Mouse (Mus musculus) neural tube, embryonic 13.5 days (tissue): ENCODE data around the gene Acvrl1. TPM values are rescaled to one million over a fixed set of nuclear protein-coding genes. Genes with fewer than 3 reads are reported as not detected.

Experiments used
- ATAC-seq: fragments of 200-750 bp; cut with Nextera tagmentation; 2 replicates; pipeline ENCODE4 v1.8.0; 2017; ENCODE audit warnings: low read depth, mild to moderate bottlenecking, moderate TSS enrichment, moderate library complexity
- H3K27ac ChIP-seq: fragments of 300-500 bp; sonication (generic); replicated peaks from 2 replicates; pipeline ENCODE4 v1.5.1; 2015; ENCODE audit warnings: moderate library complexity, mild to moderate bottlenecking, inconsistent platforms
- H3K27me3 ChIP-seq: fragments of 300-500 bp; sonication (generic); 2 replicates; pipeline ENCODE4 v1.6.1; 2015; ENCODE audit warnings: mild to moderate bottlenecking, inconsistent platforms
- H3K36me3 ChIP-seq: fragments of 300-500 bp; sonication (generic); 2 replicates; pipeline ENCODE4 v1.6.1; 2015; ENCODE audit warnings: mild to moderate bottlenecking, inconsistent platforms
- H3K4me1 ChIP-seq: fragments of 300-500 bp; sonication (generic); replicated peaks from 2 replicates; pipeline ENCODE4 v1.6.1; 2015; ENCODE audit warnings: inconsistent platforms
- H3K4me2 ChIP-seq: fragments of 300-500 bp; sonication (generic); 2 replicates; pipeline ENCODE4 v1.6.1; 2015; ENCODE audit warnings: inconsistent platforms, mild to moderate bottlenecking, moderate library complexity
- H3K4me3 ChIP-seq: fragments of 300-500 bp; sonication (generic); 2 replicates; pipeline ENCODE4 v1.5.1; 2015; ENCODE audit warnings: mild to moderate bottlenecking, inconsistent platforms
- H3K9ac ChIP-seq: fragments of 300-500 bp; sonication (generic); 2 replicates; pipeline ENCODE4 v1.6.1; 2015; ENCODE audit warnings: moderate library complexity, mild to moderate bottlenecking, inconsistent platforms
- H3K9me3 ChIP-seq: fragments of 300-500 bp; sonication (generic); 2 replicates; pipeline ENCODE4 v1.6.1; 2016; ENCODE audit warnings: inconsistent platforms
- WGBS: fragments of 180-500 bp; shearing (Covaris S2); methylation state at CpG from one replicate; pipeline ENCODE4 v1.1.7; 2015; 5-methylcytosine and 5-hydroxymethylcytosine counted together
- polyA plus RNA-seq: library from polyadenylated mRNA; unstranded; fragments of >200 nt; fragmentation: Nextera tagmentation; extraction: Ambion mirVana; gene quantifications from 2 replicates; pipeline ENCODE4 v1.2.1, GENCODE M21; 2015

Gene Acvrl1
- polyA plus RNA-seq, 1 experiment from 2014 or later: 8.1 TPM

DNA sequence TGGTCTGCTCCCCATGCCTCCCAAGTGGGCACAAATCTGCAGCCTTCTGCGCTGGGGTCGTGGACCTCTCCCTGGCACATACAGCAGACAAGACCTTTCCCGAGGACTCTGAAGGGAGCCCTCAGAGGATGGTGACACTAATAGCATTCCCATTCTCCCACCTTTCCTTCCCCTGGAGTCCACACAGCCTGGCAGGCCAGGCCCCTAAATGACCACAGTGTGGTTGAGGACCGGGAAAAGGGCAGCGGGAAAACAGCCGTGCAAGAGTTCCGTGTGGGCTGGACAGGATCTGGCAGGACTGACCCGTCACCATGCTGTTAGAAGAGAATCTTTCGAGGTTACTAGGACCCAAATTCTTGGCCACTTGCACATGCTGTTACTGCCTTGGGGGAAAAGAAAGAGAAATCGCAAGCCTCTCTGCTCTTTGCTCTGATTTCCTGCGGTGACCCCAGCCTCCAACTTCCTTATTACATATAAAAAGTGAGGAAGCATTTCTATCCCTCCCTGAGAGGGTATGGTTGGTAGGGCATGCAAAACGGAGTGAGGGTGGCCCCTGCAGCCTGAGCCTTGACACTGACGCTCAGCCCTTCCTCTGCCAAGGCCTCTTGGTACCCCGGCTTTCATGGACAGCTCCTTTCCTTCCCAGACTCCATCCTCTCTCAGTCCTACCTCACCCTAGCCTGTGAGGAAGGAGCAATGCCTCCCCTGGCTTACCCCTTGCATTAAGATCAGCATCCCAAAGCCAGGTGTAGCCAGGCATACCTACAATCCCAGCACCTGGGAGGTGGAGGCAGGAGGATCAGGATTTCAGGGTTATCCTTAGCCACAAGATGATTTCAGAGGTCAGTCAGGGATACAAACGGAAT, 18.0 kb downstream of the Acvrl1 start:
- H3K4me1 ChIP-seq: peaks cover 35% of the 10 kb centered on the region
- H3K4me3 ChIP-seq: no peak overlapping the region
- peak overlapping the region; percentile 48; the same call in 1 of the 2 replicates for H3K4me2 ChIP-seq
- peak; percentile 11; the same call in 1 of the 2 replicates for ATAC-seq
- H3K27me3 ChIP-seq: no peaks in the 10 kb centered on the region; the same call in 1 of the 2 replicates
- H3K9me3 ChIP-seq: no peaks in the 10 kb centered on the region
- no peaks in the 10 kb centered on the region for H3K36me3 ChIP-seq
- 0 out of 2 replicates have a peak overlapping the region, but pooled peaks have one; percentile 61 for H3K9ac ChIP-seq
- no peak overlapping the region for H3K27ac ChIP-seq
- WGBS: 71% methylated on average over 15 of the region's 15 CpGs

DNA sequence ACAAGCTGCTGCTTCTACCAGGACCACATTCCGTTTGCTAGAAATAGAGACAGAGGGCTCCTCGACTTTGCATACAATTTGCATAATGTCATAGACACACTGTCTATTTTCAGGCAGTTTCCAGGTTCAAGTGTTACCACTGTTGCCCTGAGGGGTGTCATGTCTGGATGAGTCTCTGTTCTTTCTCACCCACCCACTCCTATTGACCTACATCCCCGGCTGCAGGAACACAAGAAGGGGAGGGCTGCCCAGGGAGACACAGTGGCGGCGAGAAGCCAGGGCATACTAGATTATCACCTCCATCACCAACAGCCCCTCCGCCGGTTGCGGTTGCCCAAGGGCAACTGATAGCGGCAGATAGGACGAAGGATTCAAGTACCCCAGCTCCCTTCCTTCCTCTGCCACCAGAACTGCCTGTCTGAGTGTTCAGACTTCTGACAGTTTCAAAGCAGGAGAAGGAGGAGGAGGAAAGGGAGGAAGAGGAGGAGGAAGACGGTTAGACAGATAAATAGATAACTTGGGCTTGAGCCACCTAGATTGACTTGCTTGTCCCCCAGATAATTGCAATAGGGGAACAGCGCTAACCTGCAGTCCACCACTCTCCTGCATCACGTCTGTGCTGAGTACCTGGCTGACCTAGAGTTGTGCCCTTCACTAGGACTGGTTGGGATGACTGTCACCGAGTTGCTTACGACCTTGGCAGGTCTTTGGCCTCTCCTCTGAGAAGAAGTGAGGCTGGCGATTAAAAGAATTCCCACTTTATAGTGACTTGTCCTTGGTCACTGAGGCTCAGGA, 19.0 kb downstream of the Acvrl1 start:
- no peak overlapping the region for H3K9ac ChIP-seq
- H3K4me2 ChIP-seq: no peak overlapping the region
- WGBS: 77% methylated on average over 16 of the region's 16 CpGs
- no peak overlapping the region for H3K4me3 ChIP-seq
- no peaks in the 10 kb centered on the region; the same call in 1 of the 2 replicates for H3K27me3 ChIP-seq
- peaks cover 35% of the 10 kb centered on the region for H3K4me1 ChIP-seq
- ATAC-seq: no peak
- H3K9me3 ChIP-seq: no peaks in the 10 kb centered on the region
- no peak overlapping the region for H3K27ac ChIP-seq
- H3K36me3 ChIP-seq: no peaks in the 10 kb centered on the region

DNA sequence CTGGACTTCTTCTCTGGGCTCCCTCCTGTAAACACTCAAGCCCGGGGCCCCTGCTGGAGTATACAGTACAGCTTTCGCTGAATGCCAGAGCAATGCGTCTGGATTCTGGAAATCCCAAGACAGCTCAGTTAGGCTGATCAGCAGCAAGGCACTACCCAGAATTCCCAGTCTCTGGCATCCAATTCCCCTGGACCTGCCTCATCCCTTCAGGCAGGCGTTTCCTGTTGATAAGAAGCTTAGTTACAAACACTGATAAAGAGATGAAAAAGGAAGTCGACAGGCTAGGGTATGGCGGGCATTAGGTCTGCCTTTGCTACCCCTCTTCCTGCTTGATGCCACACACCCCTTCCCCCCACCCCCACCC, 19.6 kb downstream of the Acvrl1 start:
- Histone ChIP-seq H3K36me3 (no peaks in the 10 kb centered on the region), H3K4me2 (no peak overlapping the region), H3K27me3 (no peaks in the 10 kb centered on the region; the same call in 1 of the 2 replicates), H3K9me3 (no peaks in the 10 kb centered on the region), H3K9ac (no peak overlapping the region), H3K4me1 (peaks cover 32% of the 10 kb centered on the region), H3K4me3 (no peak overlapping the region), H3K27ac (no peak overlapping the region)
- 70% methylated on average over 6 of the region's 6 CpGs for WGBS
- ATAC-seq: no peak

DNA sequence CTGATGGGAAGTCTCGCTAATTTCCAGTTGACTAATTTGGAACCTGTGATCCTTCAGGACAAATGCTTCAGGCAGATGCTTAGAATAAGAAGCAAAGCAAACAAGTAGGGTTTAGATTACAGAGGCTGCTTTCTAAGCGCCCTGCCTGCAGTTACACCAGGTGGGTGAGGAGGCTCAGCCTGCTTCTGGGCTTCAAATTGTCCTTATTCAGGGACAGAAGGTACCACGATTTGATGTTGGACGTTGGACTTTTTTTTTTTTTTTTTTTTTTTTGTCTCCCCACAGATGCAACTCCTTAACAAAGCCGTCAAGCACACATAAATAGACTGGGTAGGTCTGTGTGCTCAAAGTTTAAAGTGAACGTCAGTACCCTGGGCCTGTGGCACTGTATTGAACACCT, 20.3 kb downstream of the Acvrl1 start:
- H3K4me2 ChIP-seq: no peak overlapping the region
- no peak overlapping the region for H3K4me3 ChIP-seq
- H3K27me3 ChIP-seq: no peaks in the 10 kb centered on the region; the same call in 1 of the 2 replicates
- ATAC-seq: no peak
- no peak overlapping the region for H3K9ac ChIP-seq
- no peaks in the 10 kb centered on the region for H3K36me3 ChIP-seq
- peaks cover 25% of the 10 kb centered on the region for H3K4me1 ChIP-seq
- no peak overlapping the region for H3K27ac ChIP-seq
- WGBS: 82% methylated on average over 6 of the region's 6 CpGs
- no peaks in the 10 kb centered on the region for H3K9me3 ChIP-seq

DNA sequence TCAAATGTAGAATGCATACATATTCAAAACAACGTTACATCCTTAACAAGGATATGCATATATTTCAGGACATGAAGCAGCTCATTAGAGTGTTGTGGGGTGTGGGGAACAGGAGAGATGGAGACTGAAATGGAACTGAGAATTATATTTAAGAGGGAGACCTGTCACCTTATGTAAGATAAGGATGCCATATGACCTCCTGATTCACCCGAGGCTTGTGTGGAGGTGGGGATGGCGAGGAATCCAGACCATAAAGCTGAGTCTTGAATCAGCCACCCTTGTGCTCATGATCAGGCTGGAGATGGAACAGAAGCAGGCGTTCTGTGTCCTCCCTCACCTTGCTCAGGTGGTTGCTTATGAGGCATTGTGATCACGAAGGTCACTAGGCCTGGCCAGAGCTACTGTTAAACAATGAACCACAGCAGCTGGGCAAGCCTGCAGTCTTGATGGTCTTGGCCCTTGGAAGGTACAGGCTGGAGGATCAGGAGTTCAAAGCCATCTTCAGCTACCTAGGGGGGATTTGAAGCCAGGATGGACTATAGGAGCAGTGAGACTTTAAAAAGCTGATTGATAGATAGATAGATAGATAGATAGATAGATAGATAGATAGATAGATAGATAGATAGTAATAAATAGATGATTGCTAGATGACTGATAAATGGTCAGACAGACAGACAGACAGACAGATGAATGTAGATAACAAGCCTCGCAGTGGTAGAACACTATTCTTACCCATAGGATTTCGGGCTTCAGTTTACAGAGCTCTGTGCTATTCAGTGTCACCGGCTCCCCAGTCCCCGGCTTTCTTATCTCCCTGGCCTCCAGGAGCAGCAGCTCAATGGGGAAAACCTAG, 23.3 kb downstream of the Acvrl1 start:
- peaks cover 5% of the 10 kb centered on the region; the same call in 1 of the 2 replicates for H3K9me3 ChIP-seq
- no peak for ATAC-seq
- no peak overlapping the region for H3K9ac ChIP-seq
- WGBS: 80% methylated on average over 9 of the region's 9 CpGs
- no peaks in the 10 kb centered on the region; the same call in 1 of the 2 replicates for H3K27me3 ChIP-seq
- no peak overlapping the region for H3K4me2 ChIP-seq
- H3K36me3 ChIP-seq: no peaks in the 10 kb centered on the region
- H3K4me1 ChIP-seq: 0 out of 2 replicates have a peak, but pooled peaks cover 5% of the 10 kb centered on the region
- H3K27ac ChIP-seq: no peak overlapping the region
- H3K4me3 ChIP-seq: no peak overlapping the region

DNA sequence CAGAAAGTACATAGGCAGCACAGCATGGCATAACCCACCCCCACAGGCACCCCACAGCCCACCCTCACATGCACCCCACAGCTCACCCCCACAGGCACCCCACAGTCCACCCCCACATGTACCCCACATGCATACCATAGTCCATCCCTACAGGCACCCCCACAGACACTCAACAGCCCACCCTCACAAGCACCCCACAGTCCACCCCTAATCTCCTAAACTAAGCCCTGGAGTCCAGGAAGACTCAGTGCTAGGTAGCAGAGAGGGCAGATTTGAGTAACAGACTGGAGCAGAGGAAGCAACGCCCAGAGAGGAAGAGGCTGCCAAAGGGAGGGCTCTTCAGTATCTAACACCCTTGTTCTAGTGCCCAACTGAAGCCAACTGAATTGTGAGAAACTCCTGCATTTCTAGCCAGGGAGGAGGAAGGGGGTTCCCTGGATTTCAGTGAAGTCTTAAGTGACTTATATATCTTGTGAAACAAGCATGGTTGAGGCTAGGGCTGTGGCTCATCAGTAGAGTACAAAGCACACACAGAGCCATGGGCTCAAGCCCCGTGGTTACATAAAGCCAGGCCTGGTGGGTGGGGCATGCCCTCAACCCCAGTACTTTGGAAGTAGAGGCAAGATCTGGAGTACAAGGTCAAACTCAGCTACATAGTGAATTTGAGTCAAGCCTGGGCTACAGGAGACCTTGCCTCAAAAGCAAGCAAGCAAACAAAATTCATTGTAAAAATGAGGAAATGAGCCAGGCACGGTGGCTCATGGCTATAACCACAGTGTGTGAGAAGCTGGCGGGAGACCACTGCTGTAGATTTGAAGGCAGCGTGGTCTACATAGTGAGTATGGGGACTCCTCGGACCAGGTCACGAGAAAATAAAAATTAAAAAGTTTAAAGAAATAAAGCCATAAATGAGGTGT, 26.6 kb downstream of the Acvrl1 start:
- no peak overlapping the region for H3K9ac ChIP-seq
- no peak overlapping the region for H3K4me3 ChIP-seq
- ATAC-seq: no peak
- no peak overlapping the region for H3K27ac ChIP-seq
- WGBS: 85% methylated on average over 7 of the region's 7 CpGs
- no peaks in the 10 kb centered on the region for H3K36me3 ChIP-seq
- H3K4me1 ChIP-seq: peaks cover 4% of the 10 kb centered on the region; the same call in 1 of the 2 replicates
- no peaks in the 10 kb centered on the region for H3K27me3 ChIP-seq
- H3K4me2 ChIP-seq: no peak overlapping the region
- H3K9me3 ChIP-seq: peaks cover 11% of the 10 kb centered on the region; the same call in 1 of the 2 replicates

DNA sequence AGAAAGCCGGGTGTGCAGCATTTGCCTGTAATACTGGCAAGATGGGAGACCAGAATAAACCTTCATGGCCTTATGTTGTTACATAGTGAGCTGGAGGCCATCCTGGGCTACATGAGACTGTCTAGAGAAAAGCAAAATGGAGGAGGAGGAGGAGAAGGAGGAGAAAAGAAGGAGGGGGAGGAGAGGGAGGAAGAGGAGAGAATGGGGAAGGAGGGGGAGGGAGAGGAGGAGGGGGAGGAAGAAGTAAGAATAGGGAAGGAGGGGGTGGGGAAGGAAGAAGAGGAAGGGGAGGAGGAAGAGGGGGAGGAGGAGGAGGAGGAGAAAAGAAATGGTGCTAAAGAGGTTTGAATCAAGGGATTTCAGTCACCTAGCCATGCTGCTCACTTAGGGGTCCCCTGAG, 31.8 kb downstream of the Acvrl1 start:
- Histone ChIP-seq H3K27ac (peak overlapping the region; percentile 42), H3K27me3 (no peaks in the 10 kb centered on the region), H3K4me2 (peak overlapping the region; percentile 27; the same call in 1 of the 2 replicates), H3K4me1 (peaks cover 49% of the 10 kb centered on the region), H3K9me3 (peaks cover 11% of the 10 kb centered on the region; the same call in 1 of the 2 replicates), H3K4me3 (no peak overlapping the region), H3K9ac (no peak overlapping the region), H3K36me3 (no peaks in the 10 kb centered on the region)
- WGBS: 19% methylated on average over 1 of the region's 1 CpGs
- ATAC-seq: no peak; the same call in 1 of the 2 replicates

DNA sequence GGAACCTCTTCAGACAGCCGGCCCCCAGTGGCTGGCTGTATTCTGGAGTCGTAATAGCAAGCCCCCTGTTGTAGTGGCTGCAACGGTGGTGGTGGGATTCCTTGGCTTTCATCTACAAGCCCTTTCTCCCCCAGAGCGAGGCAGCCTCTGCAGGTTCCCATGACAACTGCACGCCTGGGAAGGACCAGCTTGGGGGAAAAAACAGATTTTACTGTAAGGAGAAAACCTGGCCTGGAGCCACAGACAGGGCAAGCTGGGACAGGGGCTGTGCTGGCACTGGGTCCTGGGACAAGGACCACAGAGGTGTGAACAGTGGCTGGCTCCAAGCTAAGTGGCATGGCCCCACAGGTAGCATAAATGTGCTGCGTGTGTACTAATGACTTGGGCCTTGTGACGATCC, 32.3 kb downstream of the Acvrl1 start:
- 7% methylated on average over 7 of the region's 7 CpGs for WGBS
- no peaks in the 10 kb centered on the region for H3K36me3 ChIP-seq
- H3K27ac ChIP-seq: peak overlapping the region; percentile 42
- no peak overlapping the region for H3K9ac ChIP-seq
- H3K4me3 ChIP-seq: no peak overlapping the region
- H3K9me3 ChIP-seq: peaks cover 11% of the 10 kb centered on the region; the same call in 1 of the 2 replicates
- peaks cover 49% of the 10 kb centered on the region for H3K4me1 ChIP-seq
- peak; percentile 73; the same call in 1 of the 2 replicates for ATAC-seq
- no peaks in the 10 kb centered on the region for H3K27me3 ChIP-seq
- peak overlapping the region; percentile 27 for H3K4me2 ChIP-seq

DNA sequence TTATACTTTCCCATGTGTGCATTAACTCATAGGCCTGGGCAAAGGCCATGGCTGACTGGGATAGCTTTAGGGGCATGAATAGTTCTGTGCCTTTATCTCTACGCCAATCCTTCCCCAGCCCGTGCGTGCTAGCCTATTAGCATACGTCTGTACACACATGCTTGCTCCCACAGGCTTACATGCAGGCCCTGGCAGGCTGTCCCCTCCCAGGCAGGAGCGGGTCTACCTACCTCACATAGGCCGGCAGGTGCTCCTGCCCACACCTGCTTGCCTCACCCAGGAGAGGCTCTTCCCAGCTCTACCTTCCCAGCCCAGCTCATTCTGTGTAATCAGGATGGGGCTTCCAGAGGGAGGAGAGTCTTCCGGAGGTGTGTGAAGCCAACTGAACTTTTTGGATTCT, 33.2 kb downstream of the Acvrl1 start:
- Histone ChIP-seq H3K27ac (no peak overlapping the region), H3K4me2 (no peak overlapping the region), H3K9ac (no peak overlapping the region), H3K27me3 (no peaks in the 10 kb centered on the region), H3K4me1 (peaks cover 56% of the 10 kb centered on the region), H3K36me3 (no peaks in the 10 kb centered on the region), H3K9me3 (peaks cover 6% of the 10 kb centered on the region; the same call in 1 of the 2 replicates), H3K4me3 (no peak overlapping the region)
- WGBS: 70% methylated on average over 7 of the region's 7 CpGs
- ATAC-seq: no peak

DNA sequence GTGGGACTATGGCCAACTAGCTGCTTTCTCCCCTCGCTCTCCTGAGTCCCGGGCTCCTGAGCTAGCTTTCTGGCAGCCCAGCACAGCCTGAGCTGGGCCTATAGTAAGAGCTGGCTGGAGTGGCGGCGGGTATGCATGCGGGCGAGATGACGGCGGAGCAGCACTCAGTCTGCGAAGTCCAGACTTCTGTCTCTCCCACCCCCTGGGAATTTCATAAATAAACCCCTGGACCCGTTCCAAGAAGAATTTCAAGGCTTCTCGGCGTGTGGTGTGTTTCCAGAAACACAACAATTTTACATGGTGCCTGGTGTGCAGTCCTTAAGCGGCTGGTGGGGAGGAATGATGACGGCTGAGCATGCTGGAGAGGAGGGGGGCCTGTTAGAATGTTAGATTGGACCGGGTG, 34.7 kb downstream of the Acvrl1 start:
- peak overlapping the region; percentile 18 for H3K4me2 ChIP-seq
- 14% methylated on average over 15 of the region's 15 CpGs for WGBS
- H3K27ac ChIP-seq: peak overlapping the region; percentile 46

More for the DNA sequence above, 34.7 kb downstream of the Acvrl1 start:
- Histone ChIP-seq H3K27me3 (no peaks in the 10 kb centered on the region), H3K9me3 (no peaks in the 10 kb centered on the region), H3K36me3 (no peaks in the 10 kb centered on the region), H3K9ac (no peak overlapping the region), H3K4me1 (peaks cover 56% of the 10 kb centered on the region), H3K4me3 (no peak overlapping the region)
- ATAC-seq: peak; percentile 62; the same call in 1 of the 2 replicates
